ENCODE assay signal across 8 mouse cellular contexts in genomic region chr1:112416350-112417083, GRCm38 (mm10).
A peak's percentile ranks its signal among the peaks of the same experiment; 100 is the strongest.
DNase-seq lines count a peak whose midpoint lies in the region; ATAC-seq and TF ChIP-seq lines count a peak whose summit lies in the region.

No protein-coding gene starts in this region.

- peak overlapping the region; percentile 50 for H3K4me2 ChIP-seq in lung, embryonic 14.5 days
- H3K4me2 ChIP-seq in hindbrain, embryonic 13.5 days, result peak overlapping the region; percentile 84

- peak; percentile 47; the same call in 1 of the 2 replicates for ATAC-seq in lung, embryonic 14.5 days (ENCODE audit: insufficient read depth)
- peak; percentile 98 for ATAC-seq in hindbrain, embryonic 13.5 days (ENCODE audit: low FRiP score)

- H3K9me3 ChIP-seq in lung, embryonic 14.5 days (ENCODE audit: low read depth, low read length), result no peaks in the 10 kb centered on the region
- no peaks in the 10 kb centered on the region for H3K9me3 ChIP-seq in hindbrain, embryonic 13.5 days
- no peaks in the 10 kb centered on the region for H3K9me3 ChIP-seq in limb, embryonic 10.5 days (replicated peaks)

- no peaks in the 10 kb centered on the region for H3K4me1 ChIP-seq in lung, embryonic 14.5 days (ENCODE audit: insufficient read depth)
- H3K4me1 ChIP-seq in hindbrain, embryonic 13.5 days (replicated peaks), result no peaks in the 10 kb centered on the region
- peaks cover 7% of the 10 kb centered on the region for H3K4me1 ChIP-seq in limb, embryonic 10.5 days

- peak; percentile 0 for DNase-seq in lung, embryonic 14.5 days
- no peak for DNase-seq in lung, postnatal 36 days
- DNase-seq in embryo, embryonic 11 days, result peak; percentile 74
- DNase-seq in limb, embryonic 10.5 days (ENCODE audit: low spot score), result peak; percentile 50
- peak; percentile 75 for DNase-seq in retina, postnatal 1 day
- DNase-seq in ovary, postnatal 10 days (ENCODE audit: low spot score), result no peak
- DNase-seq in gastrocnemius, postnatal 4 days (ENCODE audit: low spot score in 2 of 2), result no peak

- H3K4me3 ChIP-seq in lung, embryonic 14.5 days (ENCODE audit: low read depth, low read length), result peak overlapping the region; percentile 11; the same call in 1 of the 2 replicates
- H3K4me3 ChIP-seq in hindbrain, embryonic 13.5 days, result peak overlapping the region; percentile 62
- peak overlapping the region; percentile 53 for H3K4me3 ChIP-seq in limb, embryonic 10.5 days

- H3K27me3 ChIP-seq in lung, embryonic 14.5 days (ENCODE audit: insufficient read depth, low read length), result 0 out of 2 replicates have a peak, but pooled peaks cover 5% of the 10 kb centered on the region
- 0 out of 2 replicates have a peak, but pooled peaks cover 4% of the 10 kb centered on the region for H3K27me3 ChIP-seq in hindbrain, embryonic 13.5 days
- H3K27me3 ChIP-seq in limb, embryonic 10.5 days (ENCODE audit: low read depth, poor library complexity, severe bottlenecking), result peaks cover 19% of the 10 kb centered on the region

- no peaks in the 10 kb centered on the region for H3K36me3 ChIP-seq in lung, embryonic 14.5 days (ENCODE audit: insufficient read depth)
- no peaks in the 10 kb centered on the region for H3K36me3 ChIP-seq in hindbrain, embryonic 13.5 days
- no peaks in the 10 kb centered on the region for H3K36me3 ChIP-seq in limb, embryonic 10.5 days

- H3K27ac ChIP-seq in lung, embryonic 14.5 days (ENCODE audit: low read depth), result no peak overlapping the region
- H3K27ac ChIP-seq in hindbrain, embryonic 13.5 days, result peak overlapping the region; percentile 50; the same call in 1 of the 2 replicates
- H3K27ac ChIP-seq in limb, embryonic 10.5 days, result no peak overlapping the region

- no peak for TF ChIP-seq CTCF in lung, embryonic 14.5 days (IDR thresholded peaks at IDR 0.05; ENCODE audit: low read depth)

- WGBS in lung, embryonic 14.5 days, result 4% methylated on average over 37 of the region's 37 CpGs
- 2% methylated on average over 37 of the region's 37 CpGs for WGBS in hindbrain, embryonic 13.5 days
- 4% methylated on average over 37 of the region's 37 CpGs for WGBS in limb, embryonic 10.5 days

- no peak overlapping the region for H3K9ac ChIP-seq in lung, embryonic 14.5 days
- peak overlapping the region; percentile 76 for H3K9ac ChIP-seq in hindbrain, embryonic 13.5 days

Comparison
In these comparisons a context has a peak if more than half of its experiments do, and no peak if none do; other contexts are left out.
1. DNase-seq: peak in lung, embryonic 14.5 days (single experiment), embryo, embryonic 11 days (single experiment), limb, embryonic 10.5 days (single experiment) and retina, postnatal 1 day (single experiment); none in lung, postnatal 36 days (single experiment), ovary, postnatal 10 days (single experiment) and gastrocnemius, postnatal 4 days (0 of 2).
2. H3K4me3 ChIP-seq: peak in every context shown above with its lines; median percentile 62 in hindbrain, embryonic 13.5 days; 53 in limb, embryonic 10.5 days; 11 in lung, embryonic 14.5 days.